Mouse (Mus musculus) common myeloid progenitor, adult 5-6 weeks (primary cell): Measurements from ENCODE around the gene Prkar1b. TPM values are rescaled to one million over a fixed set of nuclear protein-coding genes. Genes with fewer than 3 reads are reported as not detected.

ENCODE experiments used
- ATAC-seq: replicated peaks from 2 replicates; pipeline ENCODE4 v1.8.0; 2016; ENCODE audit warnings: low read depth, mild to moderate bottlenecking, moderate TSS enrichment, inconsistent platforms; ENCODE audit not compliant: poor library complexity, severe bottlenecking
- total RNA-seq: library from RNA; stranded (forward); fragments of 200-1000, 187-1606 nt; gene quantifications from 2 replicates; pipeline ENCODE4 v1.2.3, GENCODE M21; 2017

The Prkar1b gene
- total RNA-seq = not detected in 2 replicates

- peak; percentile 94 for ATAC-seq
These were observed at the start of gene Prkar1b, which contains the start of gene Dnaaf5 for GRCm38 (mm10) chr5:139149681-139150602. Prkar1b (minus strand) TSS chr5:139150001. Dnaaf5 (plus strand) TSS chr5:139150223.

GRCm38 (mm10) chr5:139199636-139199994 lies 49.8 kb upstream of the Prkar1b start:
- no peak for ATAC-seq

GRCm38 (mm10) chr5:139198779-139199178 lies 49.0 kb upstream of the Prkar1b start:
- no peak for ATAC-seq

GRCm38 (mm10) chr5:139190958-139191357 lies 41.2 kb upstream of the Prkar1b start:
- no peak for ATAC-seq

- ATAC-seq = no peak
These were observed 39.9 kb upstream of the Prkar1b start for GRCm38 (mm10) chr5:139189726-139190125.

GRCm38 (mm10) chr5:139184897-139185296 lies 35.1 kb upstream of the Prkar1b start:
- ATAC-seq = no peak

GRCm38 (mm10) chr5:139183601-139184000 lies 33.8 kb upstream of the Prkar1b start:
- no peak for ATAC-seq

- ATAC-seq = no peak
These were observed 33.3 kb upstream of the Prkar1b start for GRCm38 (mm10) chr5:139183131-139183530.

- ATAC-seq = peak; percentile 92
These were observed 29.3 kb upstream of the Prkar1b start for GRCm38 (mm10) chr5:139178895-139179631.

- ATAC-seq = peak; percentile 39; the same call in 1 of the 2 replicates
These were observed 25.1 kb upstream of the Prkar1b start for GRCm38 (mm10) chr5:139174556-139175547.

GRCm38 (mm10) chr5:139174141-139174540 lies 24.3 kb upstream of the Prkar1b start:
- no peak for ATAC-seq

GRCm38 (mm10) chr5:139171929-139172328 lies 22.1 kb upstream of the Prkar1b start:
- no peak for ATAC-seq

- no peak for ATAC-seq
These were observed 17.7 kb upstream of the Prkar1b start for GRCm38 (mm10) chr5:139167548-139167947.

GRCm38 (mm10) chr5:139166781-139167361 lies 17.1 kb upstream of the Prkar1b start:
- peak; percentile 94 for ATAC-seq

GRCm38 (mm10) chr5:139161632-139162031 lies 11.8 kb upstream of the Prkar1b start:
- ATAC-seq = peak; percentile 81

GRCm38 (mm10) chr5:139160899-139161298 lies 11.1 kb upstream of the Prkar1b start:
- ATAC-seq = no peak

GRCm38 (mm10) chr5:139150603-139151031 lies 816 bp upstream of the Prkar1b start:
- ATAC-seq = no peak

- ATAC-seq = peak; percentile 30
These were observed 662 bp downstream of the Prkar1b start for GRCm38 (mm10) chr5:139149006-139149672.
